Mouse (Mus musculus) gastrocnemius, postnatal 36 days (tissue): ENCODE data around the gene Lfng. TPM values are rescaled to one million over a fixed set of nuclear protein-coding genes. Genes with fewer than 3 reads are reported as not detected.

ENCODE experiments used
- DNase-seq, 2 experiments: peaks; one replicate each; pipeline ENCODE4 v3.0.0; 2022
- intact Hi-C: fragments of 180-260 bp; cut with DNase I; formaldehyde crosslinking; loops from one replicate; pipeline ENCODE4 v1.15.1; 2025
- total RNA-seq, 2 experiments: library from RNA; stranded (reverse); gene quantifications; 2 replicates each; pipeline ENCODE4 v1.2.3; 2021

Gene Lfng
- total RNA-seq, 2 experiments from 2014 or later: 3.5 to 3.8 TPM

DNA sequence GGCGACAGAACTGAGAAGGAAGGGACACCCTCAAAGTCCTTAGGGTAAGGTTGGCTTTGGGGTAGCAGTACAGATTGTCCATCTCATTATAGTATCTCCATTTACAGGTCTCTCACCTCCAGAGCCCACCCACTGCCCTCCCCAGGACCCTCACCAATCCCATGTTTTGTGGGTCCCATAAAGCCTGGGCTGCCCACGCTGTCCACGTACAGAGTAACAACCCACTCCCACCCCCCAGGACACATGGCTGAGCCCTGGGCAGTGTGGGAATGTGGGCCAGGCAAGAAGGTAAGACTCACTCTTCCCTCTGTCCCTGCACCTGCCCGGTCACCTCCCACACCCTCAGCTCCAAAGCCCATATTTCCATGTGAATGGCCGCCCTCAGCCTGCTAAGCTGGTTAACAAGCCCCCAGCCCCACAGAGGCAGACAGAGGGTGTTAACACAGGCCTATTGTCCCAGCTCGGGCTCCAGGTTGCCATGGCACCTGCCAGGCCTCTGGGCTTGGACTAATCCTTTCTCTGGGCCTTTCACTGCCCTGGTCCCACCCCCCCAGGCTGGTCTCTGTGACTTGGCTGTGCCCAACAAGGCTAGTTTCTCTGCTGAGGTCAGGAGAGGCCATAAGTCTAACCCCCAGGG is 23.3 kb upstream of the Lfng start:
- intact Hi-C loops: no loop called here
- DNase-seq: no peak

DNA sequence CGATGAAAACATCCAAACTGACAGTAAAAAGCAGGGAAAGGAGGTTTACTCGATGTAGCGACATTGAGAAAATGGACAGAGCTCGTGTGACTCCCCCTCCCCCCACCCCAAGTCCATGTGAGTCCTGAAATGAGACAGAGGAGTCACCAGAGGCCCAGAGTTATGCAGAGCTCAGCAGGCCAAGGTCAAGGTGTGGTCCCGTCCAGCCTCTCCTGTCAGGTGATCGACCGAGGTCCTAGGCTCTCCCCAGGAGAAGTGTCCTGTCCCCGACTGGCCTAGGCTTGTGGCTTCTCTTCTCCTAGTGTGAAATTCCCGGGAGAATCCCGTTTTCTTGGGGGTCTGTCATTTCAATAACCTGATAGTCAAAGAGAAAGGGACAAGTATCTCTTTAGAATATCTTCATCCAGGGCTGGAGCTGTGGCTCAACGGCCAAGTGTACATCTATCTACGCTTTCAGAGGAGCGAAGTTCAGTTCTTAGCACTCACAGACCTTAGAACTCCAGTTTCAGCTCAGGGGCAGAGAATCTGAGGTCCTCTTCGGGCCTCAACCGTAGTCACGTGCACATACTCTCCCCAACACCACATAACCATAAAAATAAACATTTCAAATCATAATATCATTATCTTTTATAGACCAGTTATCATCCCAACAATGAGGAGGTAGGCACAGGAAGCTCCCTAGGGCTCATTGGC is 17.9 kb upstream of the Lfng start:
- no peak for DNase-seq
- intact Hi-C loops: no loop called here

DNA sequence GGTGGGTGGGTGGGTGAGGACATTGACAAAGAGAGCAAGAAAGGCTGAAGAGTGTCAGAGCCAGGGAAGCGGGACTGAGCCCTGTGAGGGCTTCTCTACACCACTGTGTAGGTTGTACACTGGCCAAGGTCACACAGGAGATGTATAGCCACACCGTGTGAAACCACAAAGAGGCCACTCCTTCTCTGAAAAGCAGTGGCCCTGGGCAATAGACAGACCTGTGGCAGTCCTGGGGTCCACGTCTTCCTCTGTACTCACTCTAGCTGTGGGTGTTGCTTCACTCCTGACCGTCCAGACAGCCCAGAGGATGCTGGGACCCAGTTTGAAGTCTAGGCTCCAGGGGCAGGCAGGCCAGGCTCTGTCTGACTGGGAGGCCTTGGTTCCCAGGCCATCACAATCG is 12.3 kb upstream of the Lfng start:
- intact Hi-C loops: no loop called here
- DNase-seq: no peak

DNA sequence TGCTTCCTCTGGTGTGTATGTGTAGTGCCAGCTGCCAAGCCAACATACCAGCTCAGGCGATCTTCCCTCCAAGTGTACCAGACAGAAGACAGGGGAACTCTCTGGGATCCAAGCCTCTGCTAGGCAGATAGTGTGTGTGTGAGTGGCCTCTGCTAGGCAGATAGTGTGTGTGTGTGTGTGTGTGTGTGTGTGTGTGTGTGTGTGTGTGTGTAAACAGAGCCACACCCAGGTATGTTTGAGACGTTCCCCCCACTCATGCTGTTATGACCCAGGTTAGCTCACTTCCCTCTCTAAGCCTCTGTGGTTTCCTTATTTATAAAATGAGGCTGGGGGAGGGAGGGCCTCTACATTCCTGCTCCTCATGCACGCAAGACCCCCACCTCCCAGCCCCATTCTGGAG is 10.7 kb upstream of the Lfng start:
- intact Hi-C loops: no loop called here
- DNase-seq: no peak

DNA sequence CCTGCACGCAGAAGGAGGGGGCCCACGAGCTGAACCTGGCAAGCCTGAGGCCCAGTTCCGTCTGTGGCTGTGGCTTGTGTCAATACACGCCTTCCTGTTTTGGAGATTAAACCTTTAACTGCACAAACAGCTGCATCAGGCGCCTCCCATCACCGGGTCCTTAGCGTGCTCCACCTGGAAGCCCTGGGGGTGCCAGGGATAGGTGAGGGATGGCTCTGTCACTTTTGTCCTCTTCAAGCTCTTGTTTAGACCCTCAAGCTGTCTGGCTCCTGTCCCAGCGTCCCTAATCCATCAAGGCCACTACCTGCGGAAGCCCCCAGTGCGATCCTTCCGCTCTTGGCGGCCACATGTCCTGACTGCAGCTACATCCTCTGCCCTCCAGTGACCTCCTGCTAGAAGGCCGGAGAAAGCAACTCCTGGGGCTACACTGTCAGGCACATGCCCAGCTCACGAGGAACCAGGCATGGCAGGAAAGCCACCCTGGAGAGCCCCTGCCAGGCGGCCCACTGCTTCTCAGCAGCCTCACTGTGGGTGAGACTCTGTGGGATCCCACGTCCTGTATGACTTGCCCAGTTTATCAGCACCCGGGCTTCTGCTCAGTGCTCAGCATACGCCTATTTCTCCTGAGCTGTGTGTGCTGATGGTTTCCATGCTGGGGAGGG is 10.1 kb upstream of the Lfng start:
- intact Hi-C loops: no loop called here
- peak in 1 of 2 experiments; percentile 20 for DNase-seq

DNA sequence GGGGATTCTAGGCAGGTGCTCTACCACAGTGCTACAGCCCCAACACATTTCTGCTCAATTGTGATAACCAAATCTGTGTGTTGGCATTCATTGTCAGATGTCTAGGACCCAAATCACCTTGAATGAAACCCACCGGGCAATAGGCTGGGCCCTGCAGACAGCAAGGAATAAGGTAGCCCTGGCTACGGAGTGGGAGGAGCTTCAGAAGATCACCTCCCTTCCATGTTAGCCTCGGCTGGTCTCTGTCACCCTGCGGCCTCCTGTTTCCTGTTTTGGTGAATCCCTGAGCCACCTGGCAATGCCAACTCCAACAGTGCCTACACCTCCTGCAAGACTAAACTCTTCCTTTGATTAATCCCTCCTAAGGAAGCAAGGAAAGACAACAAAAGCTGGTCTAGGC is 9.3 kb upstream of the Lfng start:
- intact Hi-C loops: no loop called here
- no peak for DNase-seq

DNA sequence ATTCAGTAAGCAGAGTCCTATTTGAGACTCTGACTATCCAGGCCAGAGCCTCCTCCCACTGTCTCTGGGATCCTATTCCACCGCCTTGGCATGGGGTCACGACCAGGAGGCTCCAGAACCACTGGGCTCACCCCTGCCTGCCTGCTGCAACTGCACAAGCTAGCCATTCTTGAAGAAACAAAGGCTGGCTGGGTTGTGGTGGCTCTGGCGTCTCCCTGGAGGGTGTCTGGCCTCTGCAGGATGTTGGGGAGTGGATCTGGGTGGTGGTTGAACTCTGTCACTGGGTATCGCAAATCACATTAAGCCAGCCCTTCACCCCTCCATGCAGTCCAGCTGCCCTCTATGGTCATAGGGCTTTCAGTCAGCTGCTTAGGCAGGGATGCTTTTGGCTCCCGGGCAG is 7.2 kb upstream of the Lfng start:
- DNase-seq: no peak
- intact Hi-C loops: no loop called here

DNA sequence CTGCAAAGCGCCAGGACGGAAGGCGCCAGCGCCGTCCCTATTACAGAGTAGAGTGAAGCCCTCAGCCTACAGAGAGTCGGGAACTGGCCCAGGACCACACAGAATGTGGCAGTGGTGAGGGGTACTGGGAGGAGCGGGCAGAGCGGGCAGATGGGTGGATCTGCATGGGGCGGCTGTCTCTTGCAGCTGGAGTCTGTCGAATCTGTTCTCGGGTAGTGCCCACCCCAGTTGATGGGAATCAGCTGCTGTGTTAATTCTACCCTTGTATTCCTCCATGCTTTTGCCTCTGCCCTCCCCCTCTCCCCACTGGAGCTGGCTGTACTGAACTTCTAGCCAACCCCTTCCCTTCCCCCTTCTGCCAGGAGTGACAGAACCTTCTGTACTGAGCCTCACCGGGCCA is 5.4 kb upstream of the Lfng start:
- DNase-seq: no peak
- intact Hi-C loops: no loop called here

DNA sequence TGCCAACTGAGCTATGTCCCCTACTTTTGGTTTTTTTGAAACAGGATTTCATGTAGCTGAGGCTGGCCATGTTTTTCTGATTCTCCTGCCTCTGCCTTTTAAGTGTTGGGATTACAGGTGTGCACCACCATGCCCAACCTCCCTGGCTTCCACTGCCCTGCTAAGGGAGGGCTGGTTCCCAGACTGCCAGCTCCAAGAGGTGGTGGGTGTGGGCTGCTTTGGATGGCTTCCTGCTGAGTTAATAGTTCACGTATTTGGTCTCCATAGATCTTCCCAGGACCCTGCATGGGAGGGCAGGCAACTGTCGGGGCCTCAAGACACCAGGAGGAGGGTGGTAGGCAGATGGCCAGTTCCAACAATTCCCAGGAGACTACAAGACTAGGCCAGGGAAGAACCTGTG is 4.6 kb upstream of the Lfng start:
- intact Hi-C loops: no loop called here
- no peak for DNase-seq

DNA sequence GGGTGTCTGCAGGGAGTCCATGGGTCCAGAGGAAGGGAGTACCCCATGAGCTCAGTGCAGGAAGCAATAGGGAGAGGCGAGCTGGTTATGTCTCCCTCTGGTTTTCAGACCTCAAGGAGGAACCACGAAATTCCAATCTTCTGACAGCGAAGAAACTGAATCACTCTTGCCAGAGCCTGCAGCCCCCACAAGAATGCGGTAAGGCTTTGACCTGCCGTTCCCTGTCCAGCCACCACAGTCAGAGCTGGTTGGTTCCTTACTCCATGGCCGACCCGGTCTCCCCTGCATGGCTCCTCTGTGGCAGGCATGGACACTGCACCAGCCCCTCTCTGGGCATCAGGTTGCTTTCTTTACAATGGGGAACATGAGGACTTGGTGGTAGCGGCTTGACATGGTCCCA is 2.7 kb upstream of the Lfng start:
- intact Hi-C loops: no loop called here

DNA sequence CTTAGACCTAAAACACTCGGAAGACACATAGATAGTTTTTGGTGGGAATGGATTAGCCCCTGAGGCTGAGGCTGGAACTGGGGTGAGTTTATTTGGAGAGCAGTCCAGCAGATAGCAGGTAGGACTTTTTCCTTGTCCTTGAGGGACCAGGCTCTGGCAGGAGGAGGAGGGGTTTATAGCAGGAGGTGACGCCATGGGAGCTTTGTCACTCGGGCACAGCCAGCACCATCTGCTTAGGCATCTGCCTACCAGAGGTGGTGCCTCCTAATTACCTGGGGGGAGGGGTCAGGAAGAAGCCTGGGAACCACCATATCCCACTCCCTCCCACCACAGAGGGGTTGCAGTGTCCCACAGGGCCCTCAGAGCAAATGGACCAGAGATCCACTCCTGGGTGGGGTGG is 1.9 kb upstream of the Lfng start:
- intact Hi-C loops: no loop called here
- DNase-seq: no peak

More for the DNA sequence above, 2.7 kb upstream of the Lfng start:
- DNase-seq: no peak

DNA sequence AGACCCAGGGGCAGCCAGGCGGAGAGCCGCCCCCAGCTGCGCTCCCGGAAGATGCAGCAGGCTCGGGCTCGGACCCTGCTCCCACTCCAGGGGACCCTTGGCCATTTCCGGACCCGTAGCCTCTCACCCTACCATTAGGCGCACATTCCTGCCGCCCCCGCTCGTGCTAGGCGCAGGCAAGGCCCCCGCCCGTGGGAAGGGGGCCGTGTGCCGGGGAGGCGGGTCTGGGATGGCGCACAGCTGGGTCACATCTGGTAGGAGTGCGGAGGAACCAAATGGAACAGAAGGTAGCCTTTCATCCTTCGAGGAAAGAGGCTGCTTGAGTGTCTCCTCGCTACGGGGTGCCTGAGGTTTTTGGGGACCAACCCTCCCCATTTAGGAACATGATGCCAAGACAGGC is 734 bp upstream of the Lfng start:
- no peak for DNase-seq
- intact Hi-C loops: no loop called here

DNA sequence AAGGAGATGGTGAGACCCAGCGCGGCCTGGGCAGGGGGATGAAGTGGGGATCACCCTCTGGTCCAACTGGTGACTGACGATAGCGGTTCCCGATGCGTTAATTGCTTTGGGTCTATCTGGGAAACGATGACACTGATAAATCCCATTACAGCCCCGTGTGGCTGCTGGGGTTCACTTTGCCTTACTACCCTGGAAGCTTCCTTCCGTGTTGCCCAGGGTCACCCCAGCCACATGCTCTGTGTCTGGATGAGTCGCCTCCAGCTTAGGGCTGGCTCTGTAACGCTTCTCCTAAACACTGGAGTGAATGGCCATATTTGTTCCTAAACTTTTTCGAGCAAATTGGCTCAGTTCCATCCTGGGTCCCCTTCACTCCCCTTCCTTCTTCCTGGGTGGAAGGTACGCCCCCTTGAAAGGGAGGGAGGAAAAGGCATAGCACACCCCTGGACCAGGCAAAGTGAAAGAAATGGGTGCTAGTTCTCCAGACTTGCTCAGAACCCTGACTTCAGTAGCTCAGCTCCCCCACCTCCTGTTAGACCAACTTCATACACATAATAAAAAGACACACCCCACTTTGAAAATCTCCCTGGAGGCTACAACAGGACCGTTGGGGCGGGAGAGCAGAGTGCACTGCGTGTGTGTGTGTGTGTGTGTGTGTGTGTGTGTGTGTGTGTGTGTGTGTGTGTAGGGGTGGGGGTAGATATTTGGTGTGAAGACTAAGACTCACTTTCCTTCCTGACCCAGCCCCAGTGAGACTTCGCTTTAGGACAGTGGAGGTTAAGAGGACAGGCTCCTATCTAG is 915 bp downstream of the Lfng start:
- no peak for DNase-seq
- intact Hi-C loops: no loop called here

DNA sequence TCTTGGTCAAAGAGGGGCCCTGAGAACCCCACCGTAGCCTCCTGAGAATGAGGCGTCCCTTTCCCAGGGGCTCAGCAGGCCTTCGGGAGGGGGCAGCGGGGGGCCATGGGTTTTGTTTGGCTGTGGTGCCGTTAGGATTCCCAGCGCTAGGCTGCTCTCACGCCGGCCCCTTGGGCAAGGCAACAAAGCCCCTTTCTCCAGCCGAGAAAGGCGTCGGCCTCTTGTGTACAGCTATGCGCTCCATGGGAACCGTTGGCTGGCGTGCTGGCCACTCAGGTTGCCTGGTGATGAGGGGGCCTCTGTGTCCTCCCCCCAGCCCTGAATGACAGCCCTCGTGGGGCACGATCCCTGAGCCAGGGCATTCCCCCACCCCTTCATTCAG is 1.5 kb downstream of the Lfng start:
- intact Hi-C loops: no loop called here
- DNase-seq: no peak

DNA sequence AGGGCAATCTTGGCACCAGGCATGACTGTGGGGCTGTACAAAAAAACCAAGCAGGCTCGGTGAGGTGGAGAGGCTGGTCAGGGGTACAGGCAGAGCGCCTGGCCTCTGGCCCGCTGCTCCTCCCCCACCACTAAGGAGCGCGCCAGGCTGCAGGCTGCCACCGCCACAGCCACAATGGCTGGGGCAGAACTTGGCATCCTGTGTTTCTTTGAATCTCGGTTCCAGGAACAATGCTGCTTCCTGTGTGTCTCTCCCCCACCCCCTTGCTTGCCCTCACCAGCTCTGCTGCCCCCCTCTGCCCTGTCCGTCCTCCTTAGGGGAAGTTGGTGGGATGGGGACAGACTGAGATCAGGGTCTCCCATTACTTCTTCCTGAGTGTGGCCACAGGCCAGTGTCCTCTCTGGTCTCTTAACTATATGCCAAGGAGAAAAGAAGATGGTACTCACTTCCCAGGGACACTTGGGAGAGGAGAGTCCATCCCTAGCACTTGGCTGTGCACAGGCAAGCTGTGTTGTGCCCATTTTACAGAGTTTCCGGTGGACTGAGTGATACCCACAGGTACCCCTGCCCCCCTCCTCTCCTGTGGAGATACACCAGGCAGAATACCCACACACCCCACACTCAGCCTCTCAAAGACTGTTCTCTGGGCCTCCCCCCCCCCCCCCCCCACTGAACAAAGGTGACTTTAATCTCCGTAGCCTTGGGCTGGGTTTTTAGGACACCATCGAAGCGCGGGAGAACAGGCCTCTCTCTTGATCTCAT is 2.6 kb downstream of the Lfng start:
- no peak for DNase-seq

DNA sequence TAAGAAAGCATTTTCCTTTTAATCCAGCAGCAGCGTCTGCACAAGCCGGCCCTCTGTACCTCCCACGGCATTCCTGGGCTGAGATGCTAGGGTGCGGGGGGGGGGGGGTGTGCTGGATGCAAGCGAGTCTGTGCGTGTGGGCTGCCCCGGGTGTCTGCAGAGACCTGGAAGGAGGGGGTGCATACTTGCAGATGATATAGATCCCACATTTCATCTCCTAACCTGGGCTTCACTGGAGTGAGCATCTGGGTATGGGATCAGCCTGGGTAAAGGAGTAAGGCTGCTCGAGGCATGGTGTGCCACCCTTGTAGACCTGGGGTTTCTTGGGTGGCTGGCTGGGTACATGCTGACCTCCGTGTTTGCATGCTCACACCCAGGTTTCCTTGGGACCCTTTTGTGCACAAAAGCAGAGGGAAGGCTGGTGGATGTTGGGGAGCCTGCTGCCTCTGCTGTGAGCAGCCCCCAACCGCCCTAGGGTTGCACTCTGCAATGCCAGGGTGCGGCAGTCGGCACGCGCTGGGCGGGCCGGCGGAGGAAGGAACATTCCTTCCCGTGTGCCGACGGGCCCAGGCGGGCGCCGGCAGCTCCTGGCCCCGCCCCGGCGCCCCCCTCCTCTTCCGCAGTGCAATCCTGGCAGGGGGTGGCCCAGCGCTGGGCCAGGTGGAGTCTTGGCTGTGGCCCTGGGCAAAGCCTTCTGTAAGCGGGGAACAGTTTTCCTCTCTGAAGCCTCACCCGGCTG is 3.3 kb downstream of the Lfng start:
- intact Hi-C loops: no loop called here
- DNase-seq: no peak

More for the DNA sequence above, 2.6 kb downstream of the Lfng start:
- intact Hi-C loops: no loop called here

DNA sequence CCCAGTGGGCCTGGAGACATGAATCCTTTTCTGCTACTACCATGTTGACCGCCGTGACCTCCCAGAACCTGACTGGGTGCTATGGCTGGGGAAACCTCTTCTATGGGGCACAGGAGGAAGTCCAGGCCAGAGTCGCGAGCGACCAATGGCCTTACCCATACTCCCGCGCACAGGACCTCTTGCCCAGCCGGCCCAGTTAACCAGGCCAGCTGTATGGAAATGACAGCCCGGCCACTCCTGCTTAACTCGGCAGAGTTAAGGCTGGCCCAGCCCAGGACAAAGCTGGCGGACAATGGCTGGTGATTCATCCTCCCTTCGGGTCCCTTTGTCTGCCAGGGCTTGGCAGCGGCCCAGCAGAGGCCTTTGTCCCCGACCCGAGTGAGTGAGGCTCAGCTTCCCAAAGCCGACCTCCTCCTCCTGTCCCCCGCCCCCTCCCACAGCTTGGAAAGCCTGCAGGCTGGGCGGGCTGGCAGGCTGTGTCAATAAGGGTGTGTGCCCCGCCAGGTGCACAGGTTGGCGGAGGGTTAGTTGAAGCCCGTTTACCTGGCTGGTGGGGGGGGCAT is 4.0 kb downstream of the Lfng start:
- peak; percentile 64 to 76 for DNase-seq
- intact Hi-C loops: no loop called here

DNA sequence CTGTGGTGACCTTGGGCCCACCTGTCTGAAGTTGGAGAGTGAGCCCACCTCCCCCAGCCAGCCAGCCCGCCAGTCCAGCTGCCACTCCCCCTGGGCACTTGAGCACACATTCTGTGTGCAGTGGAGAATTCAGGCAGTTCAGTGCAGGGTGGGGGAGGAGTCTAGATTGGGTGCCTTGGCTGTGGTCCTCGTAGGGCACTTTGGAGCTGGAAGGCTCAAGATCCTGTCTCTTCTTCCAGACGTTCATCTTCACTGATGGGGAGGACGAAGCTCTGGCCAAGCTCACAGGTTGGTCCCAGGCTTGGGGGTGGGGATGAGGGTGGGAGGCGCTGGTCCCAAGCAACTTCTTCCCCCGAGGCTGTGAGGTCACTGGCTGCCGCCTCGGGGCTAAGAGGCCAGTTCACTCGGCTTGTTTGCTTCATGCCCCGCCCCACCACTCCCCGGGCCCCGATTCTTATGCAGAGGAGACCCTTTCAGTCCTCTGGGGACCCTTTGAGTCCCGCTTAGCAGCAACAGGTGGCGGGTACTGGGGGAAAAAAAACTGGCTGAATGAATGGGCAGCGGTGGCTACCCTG is 4.6 kb downstream of the Lfng start:
- intact Hi-C loops: no loop called here
- no peak for DNase-seq

DNA sequence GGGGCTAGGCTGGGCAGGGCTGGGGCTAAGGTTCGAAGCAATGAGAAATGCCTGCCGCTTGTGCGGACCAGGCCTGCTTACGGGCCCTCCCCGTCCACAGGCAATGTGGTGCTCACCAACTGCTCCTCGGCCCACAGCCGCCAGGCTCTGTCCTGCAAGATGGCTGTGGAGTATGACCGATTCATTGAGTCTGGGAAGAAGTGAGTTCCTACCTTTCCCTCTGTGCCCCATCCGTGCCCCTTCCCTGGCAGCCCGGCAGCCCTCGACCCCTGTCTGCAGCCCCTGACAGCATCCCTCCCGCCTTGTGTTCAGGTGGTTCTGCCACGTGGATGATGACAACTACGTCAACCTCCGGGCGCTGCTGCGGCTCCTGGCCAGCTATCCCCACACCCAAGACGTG is 5.1 kb downstream of the Lfng start:
- intact Hi-C loops: no loop called here
- DNase-seq: no peak
